Mouse (Mus musculus): Measurements from ENCODE around the gene Actn4. TPM values are rescaled to one million over a fixed set of nuclear protein-coding genes. Genes with fewer than 3 reads are reported as not detected.

The Actn4 gene
- polyA plus RNA-seq, 1 experiment, result 314 TPM

DNA sequence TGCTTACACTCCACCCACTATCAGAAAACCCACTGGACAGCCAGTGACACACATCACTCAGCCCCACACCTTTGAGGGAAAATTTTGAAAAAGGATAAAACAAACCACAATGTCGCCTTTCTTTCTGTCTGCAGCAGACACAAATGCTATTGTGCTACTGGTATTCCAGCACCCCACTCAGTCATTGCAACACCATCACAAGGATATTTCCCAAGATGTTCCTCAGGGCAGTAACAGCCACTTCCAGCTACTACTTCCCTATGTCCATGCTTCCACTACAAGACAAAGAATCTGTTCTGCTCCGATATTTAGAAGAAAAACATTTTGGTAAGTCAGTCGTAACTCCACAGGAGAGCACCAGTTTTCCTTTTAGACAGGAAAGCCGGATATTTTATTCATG lies 7.4 kb downstream of the Actn4 start:
- no peak for TF ChIP-seq POLR2A (IDR thresholded peaks at IDR 0.05; ENCODE audit: borderline replicate concordance, extremely low read depth, low read depth, low read length)
- no peak for TF ChIP-seq CTCF (IDR thresholded peaks at IDR 0.05; ENCODE audit: insufficient read depth, low read length)

DNA sequence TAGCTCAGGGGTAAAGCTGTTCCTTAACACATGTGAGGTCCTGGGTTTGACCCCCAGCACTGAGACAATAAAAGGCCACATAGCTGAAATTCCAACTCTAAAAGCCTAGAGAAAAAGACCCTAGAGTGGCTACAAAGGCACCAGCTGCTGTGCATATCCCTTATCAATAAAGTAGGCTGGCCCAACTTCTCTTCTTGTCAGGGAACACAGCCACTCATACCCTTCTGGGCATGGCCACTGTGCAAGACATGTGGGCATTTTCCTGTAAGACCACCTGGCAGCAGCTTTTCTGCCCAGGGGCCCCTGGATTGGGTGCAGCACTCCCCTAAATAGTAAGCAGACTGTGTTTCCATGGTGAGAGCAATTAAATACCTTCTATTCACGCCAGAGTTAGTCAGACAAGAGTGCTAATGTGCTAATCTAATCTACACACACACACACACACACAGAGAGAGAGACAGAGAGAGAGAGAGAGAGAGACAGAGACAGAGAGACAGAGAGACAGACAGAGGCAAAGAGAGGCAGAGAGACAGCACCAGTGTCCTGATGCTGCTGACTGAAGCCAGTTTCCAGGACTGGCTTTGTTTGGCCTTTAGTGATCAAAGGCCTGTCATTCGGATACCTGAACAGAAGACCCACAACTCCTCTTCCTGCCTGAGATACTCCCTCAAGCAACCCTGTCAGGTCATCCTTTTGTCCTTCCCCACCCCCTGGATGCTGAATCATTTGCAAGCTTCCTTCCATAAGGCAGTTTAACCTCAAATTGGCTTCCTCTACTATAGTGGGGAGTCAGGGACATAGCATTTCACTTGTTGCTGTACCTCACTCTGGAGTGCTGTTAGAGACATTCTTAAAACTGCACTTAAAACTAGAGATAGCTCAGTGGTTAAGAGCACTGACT lies 8.4 kb downstream of the Actn4 start:
- no peak for DNase-seq
- TF ChIP-seq CTCF (IDR thresholded peaks at IDR 0.05; ENCODE audit: insufficient read depth, low read length), result no peak
- no peak for TF ChIP-seq POLR2A (IDR thresholded peaks at IDR 0.05; ENCODE audit: borderline replicate concordance, extremely low read depth, low read depth, low read length)
- 37% methylated on average over 2 of the region's 2 CpGs for WGBS
- Histone ChIP-seq H3K4me1 (ENCODE audit: control insufficient read depth, insufficient read depth, low read length) (peaks cover 45% of the 10 kb centered on the region), H3K4me3 (replicated peaks; ENCODE audit: extremely low read depth, low read depth, low read length) (no peak overlapping the region)

More for the DNA sequence above, 7.4 kb downstream of the Actn4 start:
- DNase-seq, result no peak
- Histone ChIP-seq H3K4me1 (ENCODE audit: control insufficient read depth, insufficient read depth, low read length) (peaks cover 54% of the 10 kb centered on the region), H3K4me3 (replicated peaks; ENCODE audit: extremely low read depth, low read depth, low read length) (no peak overlapping the region)
- WGBS, result 41% methylated on average over 4 of the region's 4 CpGs

DNA sequence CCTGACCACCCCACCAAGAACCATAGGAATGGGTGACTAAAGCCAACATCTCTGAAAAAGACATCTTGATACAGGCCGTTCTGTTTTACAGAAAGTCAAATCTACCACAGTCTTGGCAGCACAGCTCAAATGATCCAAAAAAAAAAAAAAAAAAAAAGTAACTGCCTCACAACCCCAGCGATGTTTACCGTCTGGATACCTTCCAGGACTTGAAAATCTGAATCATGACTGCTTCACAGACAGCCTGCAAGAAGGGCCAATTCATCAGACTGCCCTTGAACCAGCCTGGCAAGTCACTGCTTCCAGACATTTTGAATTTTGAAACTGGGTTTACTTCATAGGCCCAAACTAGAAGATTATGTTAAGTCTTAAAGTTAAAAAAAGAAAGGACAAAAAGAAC lies 9.4 kb downstream of the Actn4 start:
- Histone ChIP-seq H3K4me1 (ENCODE audit: control insufficient read depth, insufficient read depth, low read length) (peaks cover 42% of the 10 kb centered on the region), H3K4me3 (replicated peaks; ENCODE audit: extremely low read depth, low read depth, low read length) (no peak overlapping the region)
- no peak for TF ChIP-seq POLR2A (IDR thresholded peaks at IDR 0.05; ENCODE audit: borderline replicate concordance, extremely low read depth, low read depth, low read length)
- no peak for TF ChIP-seq CTCF (IDR thresholded peaks at IDR 0.05; ENCODE audit: insufficient read depth, low read length)
- no peak for DNase-seq
- WGBS, result 7% methylated on average over 3 of the region's 3 CpGs

DNA sequence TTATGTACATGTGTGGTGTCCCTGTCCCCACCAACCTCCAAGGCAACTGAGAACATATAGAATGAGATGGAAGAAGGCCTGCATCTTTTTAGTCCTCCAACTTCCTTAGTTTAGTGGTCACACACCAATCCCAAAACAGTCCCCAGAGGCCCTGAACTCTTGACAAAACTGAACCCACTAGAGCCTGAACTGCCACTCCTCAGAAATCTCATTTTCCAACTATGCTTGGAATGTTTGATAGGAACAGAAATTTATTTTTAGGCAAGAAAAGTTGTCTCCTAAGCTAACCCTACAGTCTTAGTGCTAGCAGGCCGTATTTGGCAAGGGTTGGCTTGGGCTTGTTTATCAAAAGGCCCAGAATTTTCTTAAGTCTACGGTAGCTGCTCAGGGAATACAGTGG lies 10.4 kb downstream of the Actn4 start:
- H3K4me3 ChIP-seq (replicated peaks; ENCODE audit: extremely low read depth, low read depth, low read length), result no peak overlapping the region
- TF ChIP-seq POLR2A (IDR thresholded peaks at IDR 0.05; ENCODE audit: borderline replicate concordance, extremely low read depth, low read depth, low read length), result no peak
- TF ChIP-seq CTCF (IDR thresholded peaks at IDR 0.05; ENCODE audit: insufficient read depth, low read length), result no peak
- H3K4me1 ChIP-seq (ENCODE audit: control insufficient read depth, insufficient read depth, low read length), result peaks cover 42% of the 10 kb centered on the region
- no peak for DNase-seq
- 46% methylated on average over 2 of the region's 2 CpGs for WGBS

DNA sequence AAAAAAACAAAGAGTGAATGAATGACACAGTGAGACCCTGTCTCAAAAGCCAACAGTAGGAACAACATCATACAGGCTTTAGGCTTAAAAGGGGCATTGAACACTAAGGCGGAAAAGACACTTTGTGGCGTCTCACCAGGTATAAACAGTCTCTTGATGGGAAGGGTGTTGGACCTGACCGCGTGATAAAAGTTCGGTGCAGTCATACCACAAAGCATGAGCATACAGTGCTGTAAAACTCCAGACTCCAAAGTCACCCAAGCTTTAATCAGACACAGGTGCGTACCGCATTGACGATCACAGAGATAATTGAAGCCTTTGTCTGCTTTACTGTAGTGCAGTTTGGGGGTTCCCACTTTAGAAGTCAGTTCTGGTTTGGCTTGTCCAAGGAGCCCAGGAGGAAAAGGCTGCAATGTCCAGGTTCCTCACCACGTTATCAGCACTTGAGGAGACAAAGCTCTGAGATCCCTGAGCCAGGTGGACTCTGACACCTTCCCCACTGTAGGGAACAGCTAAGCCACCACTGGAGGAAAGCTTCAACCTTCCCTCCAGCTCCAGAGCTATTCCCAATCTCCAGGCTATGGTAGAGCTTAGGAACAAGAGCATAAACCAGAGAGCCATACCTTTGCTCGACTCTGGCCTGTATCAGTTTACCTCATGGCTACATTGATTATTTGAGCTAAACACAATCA lies 11.6 kb downstream of the Actn4 start:
- TF ChIP-seq POLR2A (IDR thresholded peaks at IDR 0.05; ENCODE audit: borderline replicate concordance, extremely low read depth, low read depth, low read length), result no peak
- no peak for TF ChIP-seq CTCF (IDR thresholded peaks at IDR 0.05; ENCODE audit: insufficient read depth, low read length)
- 73% methylated on average over 10 of the region's 10 CpGs for whole genome bisulfite sequencing
- peaks cover 47% of the 10 kb centered on the region for H3K4me1 ChIP-seq (ENCODE audit: control insufficient read depth, insufficient read depth, low read length)
- no peak for DNase-seq
- no peak overlapping the region for H3K4me3 ChIP-seq (replicated peaks; ENCODE audit: extremely low read depth, low read depth, low read length)

DNA sequence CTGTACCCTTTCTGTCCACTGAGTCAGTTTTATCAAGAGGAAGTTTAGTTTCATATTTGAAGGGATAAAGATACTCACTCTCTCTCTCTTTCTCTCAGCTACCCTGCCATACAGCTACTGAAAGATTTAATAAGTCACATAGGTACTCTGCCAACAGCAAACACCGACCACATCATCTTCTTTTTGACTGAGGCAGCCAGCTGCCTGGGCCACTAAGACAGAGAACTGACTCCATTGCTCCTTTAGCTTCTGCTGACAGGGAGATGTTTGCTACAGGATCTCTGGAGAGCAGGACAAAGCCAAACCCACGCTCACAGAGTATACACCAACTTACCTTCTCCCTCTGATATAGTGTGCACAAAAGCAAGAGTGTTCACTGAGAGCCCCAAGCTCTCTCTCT lies 12.8 kb downstream of the Actn4 start:
- no peak for DNase-seq
- Histone ChIP-seq H3K4me1 (ENCODE audit: control insufficient read depth, insufficient read depth, low read length) (peaks cover 45% of the 10 kb centered on the region), H3K4me3 (replicated peaks; ENCODE audit: extremely low read depth, low read depth, low read length) (no peak overlapping the region)
- 47% methylated on average over 2 of the region's 2 CpGs for WGBS
- TF ChIP-seq POLR2A (IDR thresholded peaks at IDR 0.05; ENCODE audit: borderline replicate concordance, extremely low read depth, low read depth, low read length) (no peak), CTCF (IDR thresholded peaks at IDR 0.05; ENCODE audit: insufficient read depth, low read length) (no peak)

DNA sequence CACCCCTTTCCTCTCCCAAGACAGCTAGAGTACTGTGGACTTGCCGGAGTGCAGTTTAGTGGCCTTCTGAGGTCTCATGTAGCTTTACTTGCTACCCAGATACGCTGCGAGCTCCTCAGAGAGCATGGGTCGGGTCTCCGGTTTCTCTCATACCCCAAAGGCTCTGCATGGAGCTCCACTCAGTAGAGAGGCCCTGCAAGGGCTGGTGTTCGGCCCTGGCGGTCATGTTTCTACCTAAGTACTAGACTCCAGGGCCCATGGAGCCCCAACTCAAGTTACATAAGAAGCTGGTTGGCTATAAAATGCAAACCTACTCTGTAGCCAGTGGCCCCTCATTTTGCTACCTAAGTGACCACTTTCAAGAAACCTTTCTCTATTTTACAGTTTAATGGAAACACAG lies 13.4 kb downstream of the Actn4 start:
- H3K4me3 ChIP-seq (replicated peaks; ENCODE audit: extremely low read depth, low read depth, low read length), result no peak overlapping the region
- WGBS, result 71% methylated on average over 7 of the region's 7 CpGs
- DNase-seq, result no peak
- TF ChIP-seq CTCF (IDR thresholded peaks at IDR 0.05; ENCODE audit: insufficient read depth, low read length) (no peak), POLR2A (IDR thresholded peaks at IDR 0.05; ENCODE audit: borderline replicate concordance, extremely low read depth, low read depth, low read length) (no peak)
- H3K4me1 ChIP-seq (ENCODE audit: control insufficient read depth, insufficient read depth, low read length), result peaks cover 44% of the 10 kb centered on the region

DNA sequence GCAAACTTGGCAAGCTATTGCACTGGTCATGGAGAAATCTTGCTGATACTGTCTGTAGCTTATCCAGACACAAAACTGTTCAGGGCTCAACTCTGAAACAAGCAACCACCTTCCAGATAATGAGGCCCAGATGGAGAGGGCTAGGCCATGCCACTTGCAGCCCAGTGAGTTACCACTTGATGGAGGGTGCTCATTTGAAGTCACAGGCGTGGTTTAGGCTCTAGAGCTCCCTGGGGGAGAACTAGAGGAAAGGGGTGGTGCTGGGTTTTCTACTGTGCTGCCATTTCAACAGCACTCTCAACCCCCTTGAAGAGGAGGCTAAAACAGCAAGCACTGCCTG lies 15.9 kb downstream of the Actn4 start:
- TF ChIP-seq POLR2A (IDR thresholded peaks at IDR 0.05; ENCODE audit: borderline replicate concordance, extremely low read depth, low read depth, low read length), result no peak
- no peak for TF ChIP-seq CTCF (IDR thresholded peaks at IDR 0.05; ENCODE audit: insufficient read depth, low read length)
- no peak for DNase-seq
- WGBS, result 23% methylated on average over 1 of the region's 1 CpGs
- Histone ChIP-seq H3K4me3 (replicated peaks; ENCODE audit: extremely low read depth, low read depth, low read length) (no peak overlapping the region), H3K4me1 (ENCODE audit: control insufficient read depth, insufficient read depth, low read length) (peaks cover 46% of the 10 kb centered on the region)

DNA sequence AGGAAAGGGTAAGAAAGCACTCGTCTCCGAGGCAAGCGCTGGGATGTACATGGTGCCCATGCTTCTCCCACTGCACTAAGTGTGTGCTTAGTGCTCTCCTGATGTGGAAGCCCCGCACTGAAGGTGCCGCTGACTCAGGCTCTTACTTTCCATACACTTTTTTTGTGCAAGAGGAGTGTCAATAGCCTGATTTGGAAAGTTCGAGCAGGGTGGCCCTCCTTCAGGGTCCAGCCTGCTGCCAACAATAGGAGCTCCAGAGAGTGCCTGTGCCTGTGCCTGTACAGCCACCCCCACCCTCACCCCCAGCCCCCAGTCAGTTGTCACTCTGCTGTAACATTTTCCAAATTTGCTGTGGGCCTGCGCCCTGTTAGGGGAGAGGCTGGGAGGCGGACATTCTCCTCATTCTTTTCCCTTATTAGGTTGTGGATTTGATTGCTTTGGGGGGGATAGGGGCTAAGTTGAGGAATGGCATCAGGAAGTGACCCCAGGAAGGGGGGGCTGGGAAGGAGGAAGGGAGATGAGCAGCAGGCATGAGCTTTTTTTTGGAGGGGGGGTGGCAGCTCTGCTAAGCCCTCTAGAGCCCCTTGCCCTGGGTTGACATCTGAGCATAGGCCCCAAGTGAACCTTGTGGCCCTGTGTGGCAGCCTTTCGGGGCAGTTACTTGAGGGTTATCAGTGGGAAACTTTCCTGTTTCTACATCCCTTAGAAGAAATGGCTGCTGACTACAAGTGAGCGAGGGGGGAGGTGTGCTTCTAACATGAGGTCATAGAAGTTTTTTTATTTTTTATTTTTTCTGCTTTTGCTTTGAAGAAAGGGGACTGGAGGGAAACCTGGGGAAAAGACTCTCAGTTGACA lies 16.5 kb downstream of the Actn4 start:
- Histone ChIP-seq H3K4me3 (replicated peaks; ENCODE audit: extremely low read depth, low read depth, low read length) (no peak overlapping the region), H3K4me1 (ENCODE audit: control insufficient read depth, insufficient read depth, low read length) (peaks cover 50% of the 10 kb centered on the region)
- 20% methylated on average over 10 of the region's 10 CpGs for WGBS
- no peak for TF ChIP-seq POLR2A (IDR thresholded peaks at IDR 0.05; ENCODE audit: borderline replicate concordance, extremely low read depth, low read depth, low read length)
- TF ChIP-seq CTCF (IDR thresholded peaks at IDR 0.05; ENCODE audit: insufficient read depth, low read length), result no peak
- DNase-seq, result no peak
